Mouse (Mus musculus): Measurements from ENCODE around the gene Srrt.

DNA sequence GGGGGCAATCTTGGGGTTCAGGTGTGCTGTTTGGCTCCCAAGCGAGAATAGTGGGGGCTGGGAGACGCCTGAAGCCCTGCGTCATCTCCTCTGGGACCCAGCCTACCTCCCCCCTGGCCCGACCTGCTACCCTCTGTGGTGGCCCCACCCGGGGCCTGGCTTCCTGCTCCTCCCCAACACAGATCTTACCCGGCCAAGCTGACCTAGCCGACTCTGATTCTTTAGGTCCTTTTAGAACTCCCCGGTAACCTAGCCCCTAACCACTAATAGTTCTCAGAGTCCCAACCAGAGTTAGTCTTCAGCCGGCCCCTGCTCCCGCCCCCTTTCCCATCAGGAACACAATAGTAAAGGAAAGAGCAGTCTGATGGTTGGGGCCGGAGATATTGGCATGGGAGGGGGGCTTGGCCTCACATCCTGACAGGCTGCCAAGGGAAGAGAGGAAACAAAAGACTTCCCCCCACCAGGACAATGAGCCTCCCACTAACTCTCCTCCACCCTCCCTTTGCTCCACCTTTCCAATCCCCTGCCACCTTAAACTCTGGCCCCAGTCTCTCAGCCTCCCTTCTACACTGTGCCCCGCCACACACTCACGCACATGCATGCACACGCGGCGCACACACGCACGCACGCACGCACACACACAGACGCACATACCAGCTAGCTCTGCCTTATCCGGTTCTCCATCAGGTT, 32.0 kb upstream of the Srrt start:
- TF ChIP-seq POLR2A (IDR thresholded peaks at IDR 0.05; ENCODE audit: control insufficient read depth, low read depth, low read length), result no peak
- TF ChIP-seq CTCF (IDR thresholded peaks at IDR 0.05; ENCODE audit: control insufficient read depth, insufficient read depth, insufficient replicate concordance, low read depth, low read length), result no peak
